In the genomic region with DNA sequence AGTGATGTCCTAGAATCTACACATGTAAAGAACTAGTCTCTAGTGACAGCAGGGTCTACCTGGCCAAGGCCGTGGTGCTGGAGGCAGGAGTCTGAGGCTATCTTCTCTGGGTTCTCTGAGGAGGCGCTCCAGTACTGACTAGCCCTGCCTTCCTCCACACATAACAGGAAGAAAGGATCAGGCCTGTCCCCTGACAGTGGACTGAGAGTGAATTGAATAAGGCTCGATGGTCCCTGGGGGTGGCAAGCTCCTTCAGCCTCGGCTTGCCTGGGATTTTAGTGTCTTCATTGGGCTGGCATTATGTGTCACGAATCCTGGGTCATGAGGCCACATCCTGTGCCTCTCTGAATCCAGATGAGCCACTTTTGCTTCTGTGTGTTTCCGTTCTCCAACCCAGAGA, we compare ENCODE assay signal across 12 mouse cellular contexts. TPM values are rescaled to one million over a fixed set of nuclear protein-coding genes. Genes with fewer than 3 reads are reported as not detected.
DNase-seq lines count a peak whose midpoint lies in the region; ATAC-seq and TF ChIP-seq lines count a peak whose summit lies in the region.
"Had no signal": no experiment of that assay in that cellular context is flagged by ENCODE, and none has a peak within 500 bp of the region (broad histone marks: within the 10 kb centered on the region; RNA-seq: fewer than 3 reads in every experiment).

No protein-coding gene starts in this region.

- H3K9ac ChIP-seq in heart, embryonic 16.5 days (ENCODE audit: low read length), result no peak overlapping the region
- H3K9ac ChIP-seq in heart, adult 2 months (ENCODE audit: low read depth, low read length), result no peak overlapping the region
- no peak overlapping the region for H3K9ac ChIP-seq in midbrain, embryonic 13.5 days (replicated peaks)
- H3K9ac ChIP-seq in intestine, postnatal 0 days (ENCODE audit: low read depth, low read length), result no peak overlapping the region
- H3K9ac ChIP-seq in stomach, embryonic 16.5 days (ENCODE audit: low read length), result peak overlapping the region; percentile 54
- H3K9ac ChIP-seq in forebrain, embryonic 12.5 days, result no peak overlapping the region

- TF ChIP-seq EP300 in heart, adult 2 months (IDR thresholded peaks at IDR 0.05; ENCODE audit: insufficient read depth, low read depth, low read length), result no peak

- H3K4me3 ChIP-seq in heart, embryonic 16.5 days (ENCODE audit: low read length), result no peak overlapping the region
- no peak overlapping the region for H3K4me3 ChIP-seq in heart, adult 2 months
- no peak overlapping the region for H3K4me3 ChIP-seq in midbrain, embryonic 10.5 days
- H3K4me3 ChIP-seq in midbrain, embryonic 13.5 days (replicated peaks), result no peak overlapping the region
- H3K4me3 ChIP-seq in intestine, postnatal 0 days (ENCODE audit: low read depth, low read length), result no peak overlapping the region
- no peak overlapping the region for H3K4me3 ChIP-seq in stomach, embryonic 16.5 days (replicated peaks; ENCODE audit: low read length)
- no peak overlapping the region for H3K4me3 ChIP-seq in forebrain, embryonic 12.5 days (replicated peaks)
- H3K4me3 ChIP-seq: myocyte had no signal

- intact Hi-C loops in heart, adult 2 months (cut with DNase I), result no loop called here

- no peaks in the 10 kb centered on the region for H3K9me3 ChIP-seq in heart, embryonic 16.5 days (replicated peaks; ENCODE audit: control insufficient read depth, low read length)
- H3K9me3 ChIP-seq in midbrain, embryonic 10.5 days (replicated peaks), result no peaks in the 10 kb centered on the region
- H3K9me3 ChIP-seq in midbrain, embryonic 13.5 days, result no peaks in the 10 kb centered on the region
- H3K9me3 ChIP-seq in intestine, postnatal 0 days (ENCODE audit: control insufficient read depth), result no peaks in the 10 kb centered on the region
- H3K9me3 ChIP-seq in stomach, embryonic 16.5 days (replicated peaks; ENCODE audit: control insufficient read depth, low read length), result no peaks in the 10 kb centered on the region
- no peaks in the 10 kb centered on the region for H3K9me3 ChIP-seq in forebrain, embryonic 12.5 days

- 68% methylated on average over 6 of the region's 6 CpGs for WGBS in heart, embryonic 16.5 days
- 52% methylated on average over 6 of the region's 6 CpGs for WGBS in heart, adult 2 months
- whole genome bisulfite sequencing in midbrain, embryonic 10.5 days, result 67% methylated on average over 6 of the region's 6 CpGs
- WGBS in midbrain, embryonic 13.5 days, result 70% methylated on average over 6 of the region's 6 CpGs
- WGBS in intestine, postnatal 0 days, result 58% methylated on average over 6 of the region's 6 CpGs
- 52% methylated on average over 6 of the region's 6 CpGs for WGBS in stomach, embryonic 16.5 days
- WGBS in forebrain, embryonic 12.5 days, result 76% methylated on average over 6 of the region's 6 CpGs

- H3K4me2 ChIP-seq in heart, embryonic 16.5 days (ENCODE audit: low read depth, low read length), result no peak overlapping the region
- H3K4me2 ChIP-seq in midbrain, embryonic 13.5 days (replicated peaks), result no peak overlapping the region
- no peak overlapping the region; the same call in 1 of the 2 replicates for H3K4me2 ChIP-seq in intestine, postnatal 0 days (replicated peaks; ENCODE audit: low read depth)
- H3K4me2 ChIP-seq in stomach, embryonic 16.5 days (ENCODE audit: low read depth, low read length), result 0 out of 2 replicates have a peak overlapping the region, but pooled peaks have one; percentile 14
- no peak overlapping the region for H3K4me2 ChIP-seq in forebrain, embryonic 12.5 days

- peaks cover 43% of the 10 kb centered on the region for H3K4me1 ChIP-seq in heart, embryonic 16.5 days (ENCODE audit: control insufficient read depth, insufficient read depth, low read length)
- H3K4me1 ChIP-seq in heart, adult 2 months (ENCODE audit: control insufficient read depth, insufficient read depth, low read length), result no peaks in the 10 kb centered on the region
- peaks cover 60% of the 10 kb centered on the region for H3K4me1 ChIP-seq in midbrain, embryonic 10.5 days
- H3K4me1 ChIP-seq in midbrain, embryonic 13.5 days (replicated peaks), result peaks cover 46% of the 10 kb centered on the region
- peaks cover 15% of the 10 kb centered on the region; the same call in 1 of the 2 replicates for H3K4me1 ChIP-seq in intestine, postnatal 0 days (replicated peaks; ENCODE audit: control insufficient read depth, insufficient read depth, low read length)
- peaks cover 64% of the 10 kb centered on the region for H3K4me1 ChIP-seq in stomach, embryonic 16.5 days (ENCODE audit: control insufficient read depth, insufficient read depth, low read length)
- H3K4me1 ChIP-seq in forebrain, embryonic 12.5 days, result peaks cover 39% of the 10 kb centered on the region

- TF ChIP-seq POLR2A in heart, adult 2 months (IDR thresholded peaks at IDR 0.05; ENCODE audit: insufficient read depth, low read depth, low read length), result no peak

- DNase-seq in heart, adult 2 months, result no peak
- no peak for DNase-seq in midbrain, embryonic 10.5 days (ENCODE audit: low spot score)
- no peak for DNase-seq in adrenal gland, postnatal 10 days
- DNase-seq: kidney, adult 18-20 months had no signal

- ATAC-seq in heart, embryonic 16.5 days (replicated peaks; ENCODE audit: extremely low read depth, insufficient read depth, low FRiP score), result no peak
- ATAC-seq in midbrain, embryonic 13.5 days, result no peak
- no peak for ATAC-seq in intestine, postnatal 0 days
- no peak for ATAC-seq in stomach, embryonic 16.5 days (ENCODE audit: insufficient read depth, low FRiP score)
- no peak for ATAC-seq in forebrain, embryonic 12.5 days (ENCODE audit: low FRiP score)
- ATAC-seq: CD4-positive, CD25-positive, alpha-beta regulatory T cell, adult 4 months had no signal

- no peaks in the 10 kb centered on the region; the same call in 1 of the 2 replicates for H3K27me3 ChIP-seq in heart, embryonic 16.5 days (ENCODE audit: control insufficient read depth, insufficient read depth, low read length)
- no peaks in the 10 kb centered on the region for H3K27me3 ChIP-seq in heart, adult 2 months (ENCODE audit: control insufficient read depth, insufficient read depth, low read length)
- H3K27me3 ChIP-seq in midbrain, embryonic 10.5 days (ENCODE audit: low read depth, poor library complexity, severe bottlenecking), result peaks cover 31% of the 10 kb centered on the region
- H3K27me3 ChIP-seq in midbrain, embryonic 13.5 days, result peaks cover 10% of the 10 kb centered on the region
- H3K27me3 ChIP-seq in intestine, postnatal 0 days (replicated peaks; ENCODE audit: control insufficient read depth, insufficient read depth, low read length), result no peaks in the 10 kb centered on the region
- no peaks in the 10 kb centered on the region for H3K27me3 ChIP-seq in stomach, embryonic 16.5 days (ENCODE audit: control insufficient read depth, insufficient read depth, low read length)
- peaks cover 11% of the 10 kb centered on the region for H3K27me3 ChIP-seq in forebrain, embryonic 12.5 days

- no peak for TF ChIP-seq CTCF in heart, adult 2 months (IDR thresholded peaks at IDR 0.05)
- no peak for TF ChIP-seq CTCF in intestine, postnatal 0 days (IDR thresholded peaks at IDR 0.05; ENCODE audit: low read depth)

- no peaks in the 10 kb centered on the region for H3K36me3 ChIP-seq in heart, embryonic 16.5 days (ENCODE audit: control insufficient read depth, insufficient read depth)
- no peaks in the 10 kb centered on the region for H3K36me3 ChIP-seq in heart, adult 2 months (ENCODE audit: control insufficient read depth, insufficient read depth, low read length)
- no peaks in the 10 kb centered on the region for H3K36me3 ChIP-seq in midbrain, embryonic 10.5 days
- H3K36me3 ChIP-seq in midbrain, embryonic 13.5 days, result no peaks in the 10 kb centered on the region
- H3K36me3 ChIP-seq in intestine, postnatal 0 days (ENCODE audit: control insufficient read depth, insufficient read depth), result no peaks in the 10 kb centered on the region
- no peaks in the 10 kb centered on the region for H3K36me3 ChIP-seq in stomach, embryonic 16.5 days (ENCODE audit: control insufficient read depth, insufficient read depth, low read length)
- H3K36me3 ChIP-seq in forebrain, embryonic 12.5 days (replicated peaks), result no peaks in the 10 kb centered on the region

- H3K27ac ChIP-seq in heart, embryonic 16.5 days (ENCODE audit: low read length), result peak overlapping the region; percentile 78
- H3K27ac ChIP-seq in heart, adult 2 months, result no peak overlapping the region
- peak overlapping the region; percentile 69; the same call in 1 of the 2 replicates for H3K27ac ChIP-seq in midbrain, embryonic 10.5 days (replicated peaks)
- no peak overlapping the region for H3K27ac ChIP-seq in midbrain, embryonic 13.5 days
- peak overlapping the region; percentile 67 for H3K27ac ChIP-seq in intestine, postnatal 0 days (ENCODE audit: low read depth, low read length)
- H3K27ac ChIP-seq in stomach, embryonic 16.5 days (ENCODE audit: low read length), result peak overlapping the region; percentile 96
- H3K27ac ChIP-seq in forebrain, embryonic 12.5 days, result no peak overlapping the region
- H3K27ac ChIP-seq: macrophage had no signal

- H3K79me2 ChIP-seq in heart, adult 2 months (replicated peaks; ENCODE audit: control insufficient read depth, insufficient read depth, low read length), result no peaks in the 10 kb centered on the region

RNA-seq across cellular contexts. Expression of gene Dlk1, which starts 50.9 kb away (rescaled TPM):
- polyA plus RNA-seq in heart, embryonic 16.5 days (2015; fragmentation: Nextera tagmentation; extraction: Ambion mirVana), result 169 and 179 TPM in 2 replicates
- total RNA-seq in heart, adult 2 months (2021), result under 1 TPM in 1 of 2 experiments, not detected in 1; 0.23 TPM
- 0.90 and 1.3 TPM in 2 replicates for polyA plus RNA-seq in heart, adult 2 months (2012; rRNA removed)
- 107 and 118 TPM in 2 replicates for polyA plus RNA-seq in midbrain, embryonic 10.5 days (2016; fragmentation: Nextera tagmentation; extraction: Ambion mirVana)
- 117 and 118 TPM in 2 replicates for polyA plus RNA-seq in midbrain, embryonic 13.5 days (2015; fragmentation: Nextera tagmentation; extraction: Ambion mirVana)
- polyA plus RNA-seq in intestine, postnatal 0 days (2015; fragmentation: Nextera tagmentation; extraction: Ambion mirVana), result 73.6 and 78.6 TPM in 2 replicates
- polyA plus RNA-seq in stomach, embryonic 16.5 days (2015; fragmentation: Nextera tagmentation; extraction: Ambion mirVana), result 449 and 542 TPM in 2 replicates
- 143 and 148 TPM in 2 replicates for polyA plus RNA-seq in forebrain, embryonic 12.5 days (2016; fragmentation: Nextera tagmentation; extraction: Ambion mirVana)
- 100 to 1,000 TPM; 470 to 498 TPM for total RNA-seq in adrenal gland, postnatal 10 days (2021)
- polyA plus RNA-seq: CD4-positive, CD25-positive, alpha-beta regulatory T cell, adult 4 months; macrophage; myocyte had no signal

Comparison
In these comparisons a context has a peak if more than half of its experiments do, and no peak if none do; other contexts are left out.
1. H3K27ac ChIP-seq: peak in heart, embryonic 16.5 days (single experiment), midbrain, embryonic 10.5 days (single experiment), intestine, postnatal 0 days (single experiment) and stomach, embryonic 16.5 days (single experiment); none in heart, adult 2 months (single experiment), midbrain, embryonic 13.5 days (single experiment) and forebrain, embryonic 12.5 days (single experiment).
2. RNA of gene Dlk1, which starts 50.9 kb away (polyA plus RNA-seq): 449 to 542 TPM in stomach, embryonic 16.5 days, 169 to 179 TPM in heart, embryonic 16.5 days, 143 to 148 TPM in forebrain, embryonic 12.5 days, 117 to 118 TPM in midbrain, embryonic 13.5 days, 107 to 118 TPM in midbrain, embryonic 10.5 days and 73.6 to 78.6 TPM in intestine, postnatal 0 days; 0.90 to 1.3 TPM in heart, adult 2 months; every median in the first group is over 10 times any median in the second.